ENCODE assay signal across 8 mouse cellular contexts in genomic region chr3:152666991-152667355, GRCm38 (mm10). TPM values are rescaled to one million over a fixed set of nuclear protein-coding genes. Genes with fewer than 3 reads are reported as not detected.
DNase-seq lines count a peak whose midpoint lies in the region; ATAC-seq lines count a peak whose summit lies in the region.

No protein-coding gene starts in this region.

- H3K27ac ChIP-seq in heart, embryonic 13.5 days (replicated peaks), result no peak overlapping the region
- H3K27ac ChIP-seq in hindbrain, embryonic 11.5 days (ENCODE audit: low read depth, low read length), result no peak overlapping the region
- no peak overlapping the region for H3K27ac ChIP-seq in limb, embryonic 12.5 days

- peak overlapping the region; percentile 63 for H3K4me3 ChIP-seq in heart, embryonic 13.5 days
- H3K4me3 ChIP-seq in hindbrain, embryonic 11.5 days (ENCODE audit: low read depth, low read length), result peak overlapping the region; percentile 55
- H3K4me3 ChIP-seq in limb, embryonic 12.5 days (replicated peaks), result peak overlapping the region; percentile 63

- H3K4me1 ChIP-seq in heart, embryonic 13.5 days, result peaks cover 10% of the 10 kb centered on the region
- no peaks in the 10 kb centered on the region for H3K4me1 ChIP-seq in hindbrain, embryonic 11.5 days (replicated peaks; ENCODE audit: control insufficient read depth, insufficient read depth, low read length)
- peaks cover 9% of the 10 kb centered on the region for H3K4me1 ChIP-seq in limb, embryonic 12.5 days (replicated peaks)

- no peak for ATAC-seq in heart, embryonic 13.5 days (ENCODE audit: extremely low read depth, insufficient number of reproducible peaks, low FRiP score, low TSS enrichment)
- ATAC-seq in hindbrain, embryonic 11.5 days (ENCODE audit: low FRiP score), result peak; percentile 47
- ATAC-seq in limb, embryonic 12.5 days (ENCODE audit: insufficient number of reproducible peaks, insufficient read depth, low FRiP score, low TSS enrichment, low read depth), result 0 out of 2 replicates have a peak, but pooled peaks have one; percentile 23

- H3K9me3 ChIP-seq in heart, embryonic 13.5 days, result no peaks in the 10 kb centered on the region
- no peaks in the 10 kb centered on the region for H3K9me3 ChIP-seq in hindbrain, embryonic 11.5 days (ENCODE audit: control insufficient read depth, low read length)
- H3K9me3 ChIP-seq in limb, embryonic 12.5 days, result no peaks in the 10 kb centered on the region

- H3K9ac ChIP-seq in heart, embryonic 13.5 days, result peak overlapping the region; percentile 76
- no peak overlapping the region for H3K9ac ChIP-seq in hindbrain, embryonic 11.5 days (ENCODE audit: low read depth, low read length)
- H3K9ac ChIP-seq in limb, embryonic 12.5 days (replicated peaks), result peak overlapping the region; percentile 69; the same call in 1 of the 2 replicates

- peak overlapping the region; percentile 99 for H3K4me2 ChIP-seq in heart, embryonic 13.5 days
- H3K4me2 ChIP-seq in hindbrain, embryonic 11.5 days (replicated peaks; ENCODE audit: low read depth, low read length), result peak overlapping the region; percentile 98
- peak overlapping the region; percentile 98 for H3K4me2 ChIP-seq in limb, embryonic 12.5 days

- no peaks in the 10 kb centered on the region for H3K36me3 ChIP-seq in heart, embryonic 13.5 days
- no peaks in the 10 kb centered on the region for H3K36me3 ChIP-seq in hindbrain, embryonic 11.5 days (ENCODE audit: control insufficient read depth, insufficient read depth, low read length)
- H3K36me3 ChIP-seq in limb, embryonic 12.5 days, result no peaks in the 10 kb centered on the region

- peaks cover 63% of the 10 kb centered on the region for H3K27me3 ChIP-seq in heart, embryonic 13.5 days (replicated peaks)
- H3K27me3 ChIP-seq in hindbrain, embryonic 11.5 days (ENCODE audit: control insufficient read depth, insufficient read depth, low read length), result peaks cover 17% of the 10 kb centered on the region
- peaks cover 56% of the 10 kb centered on the region for H3K27me3 ChIP-seq in limb, embryonic 12.5 days

- no peak for DNase-seq in heart, adult 18-20 months
- DNase-seq in embryo, embryonic 10 days (ENCODE audit: low spot score), result peak; percentile 62
- DNase-seq in hindbrain, embryonic 11.5 days (ENCODE audit: low spot score), result no peak
- DNase-seq in right cerebral cortex, postnatal 10 days (ENCODE audit: low spot score in 2 of 2), result peak; percentile 59 to 63
- DNase-seq in c-Kit-positive CD71-positive TER-119-positive erythroid progenitor cells, embryonic 14.5 days (ENCODE audit: low spot score), result no peak
- DNase-seq in thymus, postnatal 36 days, result no peak

- 1% methylated on average over 16 of the region's 16 CpGs for WGBS in heart, embryonic 13.5 days
- under 1% methylated on average over 16 of the region's 16 CpGs for WGBS in hindbrain, embryonic 11.5 days
- WGBS in limb, embryonic 12.5 days, result under 1% methylated on average over 15 of the region's 16 CpGs

RNA-seq across cellular contexts. Expression of gene Ak5, which starts 1.2 kb away (rescaled TPM):
- 1.3 TPM in 2 replicates for polyA plus RNA-seq in heart, embryonic 13.5 days (2015; fragmentation: Nextera tagmentation; extraction: Ambion mirVana)
- total RNA-seq in heart, adult 18-20 months (2021), result not detected
- polyA plus RNA-seq in hindbrain, embryonic 11.5 days (2014; fragmentation: Nextera tagmentation; extraction: Ambion mirVana), result 0.51 and 1.2 TPM in 2 replicates
- polyA plus RNA-seq in limb, embryonic 12.5 days (2016; fragmentation: Nextera tagmentation; extraction: Ambion mirVana), result 1.7 and 1.8 TPM in 2 replicates

RNA-seq across cellular contexts. Expression of gene Pigk, which starts 46.9 kb away (rescaled TPM):
- polyA plus RNA-seq in heart, embryonic 13.5 days (2015; fragmentation: Nextera tagmentation; extraction: Ambion mirVana), result 37.1 and 37.6 TPM in 2 replicates
- 10 to 100 TPM; 23.1 to 29.8 TPM for total RNA-seq in heart, adult 18-20 months (2021)
- 37.6 and 58.3 TPM in 2 replicates for polyA plus RNA-seq in hindbrain, embryonic 11.5 days (2014; fragmentation: Nextera tagmentation; extraction: Ambion mirVana)
- 46.2 and 49.4 TPM in 2 replicates for polyA plus RNA-seq in limb, embryonic 12.5 days (2016; fragmentation: Nextera tagmentation; extraction: Ambion mirVana)

Comparison
In these comparisons a context has a peak if more than half of its experiments do, and no peak if none do; other contexts are left out.
1. DNase-seq: peak in embryo, embryonic 10 days (single experiment) and right cerebral cortex, postnatal 10 days (2 of 2); none in heart, adult 18-20 months (0 of 2), hindbrain, embryonic 11.5 days (single experiment), c-Kit-positive CD71-positive TER-119-positive erythroid progenitor cells, embryonic 14.5 days (single experiment) and thymus, postnatal 36 days (0 of 2).
2. Peak in every context shown above with its lines, with median percentiles within 50 percentile points of each other: H3K4me2 ChIP-seq and H3K4me3 ChIP-seq.